Mouse (Mus musculus) right cerebral cortex, postnatal 25 days (tissue): ENCODE measurements around the gene Hao2.

Experiments
- DNase-seq: peaks from one replicate; pipeline ENCODE4 v3.0.0; 2022

Hao2 gene

DNA sequence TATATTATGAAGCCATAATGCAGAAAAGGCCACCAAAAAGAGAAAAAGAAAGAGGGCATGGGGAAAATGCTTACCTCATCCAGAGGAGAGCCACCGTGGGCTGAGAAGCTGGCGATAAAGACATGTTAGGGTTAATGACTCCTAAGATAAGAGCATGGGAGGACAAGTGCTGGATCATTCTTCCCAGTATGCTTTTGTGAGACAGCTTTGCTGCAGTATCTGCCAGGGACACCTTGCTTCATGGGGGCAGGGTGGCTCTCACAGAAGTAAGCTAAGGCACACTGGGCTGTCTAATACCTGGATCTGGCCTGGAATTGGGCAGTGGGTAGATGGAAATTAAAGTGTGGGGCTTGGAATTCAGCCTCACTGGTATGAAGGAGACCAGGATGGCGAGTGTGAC lies 37.9 kb downstream of the Hao2 start:
- no peak for DNase-seq

DNA sequence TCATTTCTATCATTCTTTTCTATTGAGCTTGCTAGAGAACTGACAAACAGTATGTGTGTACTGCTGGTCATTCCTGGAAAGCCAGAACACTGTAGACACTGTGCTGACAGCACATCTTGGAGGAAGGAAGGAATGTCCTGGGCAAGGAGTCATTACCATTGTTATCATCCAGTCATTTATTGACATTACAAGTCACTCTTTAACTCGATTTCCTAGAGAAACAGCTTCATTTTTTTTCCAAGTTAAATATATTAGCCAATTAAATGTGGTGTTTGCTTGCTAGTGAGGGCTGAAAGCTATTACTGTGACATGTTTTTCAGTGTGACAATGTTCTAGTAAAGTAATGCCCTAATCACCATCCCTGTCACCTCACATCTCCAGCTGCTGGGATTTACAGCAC lies 39.4 kb downstream of the Hao2 start:
- no peak for DNase-seq

- no peak for DNase-seq
These were observed 40.0 kb downstream of the Hao2 start for GRCm38 (mm10) chr3:98853051-98853450.

DNA sequence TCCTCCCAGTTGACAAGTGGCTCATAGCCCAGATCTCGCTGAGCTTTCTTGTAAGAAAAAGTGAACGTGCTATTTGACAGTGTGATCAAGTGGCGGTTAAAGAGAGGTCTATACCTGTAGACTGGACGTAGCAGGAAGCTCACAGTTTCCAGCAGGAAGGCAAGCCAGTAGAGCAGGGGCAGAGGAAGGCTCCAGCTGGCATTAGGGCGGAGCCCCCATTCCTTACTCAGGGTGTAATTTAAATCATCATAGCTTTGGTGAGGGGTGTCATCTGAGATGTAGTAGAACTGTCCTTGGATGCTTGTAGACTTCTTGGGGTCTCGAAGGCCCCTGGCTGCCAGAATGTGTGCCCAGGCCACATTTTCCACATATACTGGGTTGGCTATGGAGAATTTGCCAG lies 40.4 kb downstream of the Hao2 start:
- no peak for DNase-seq

GRCm38 (mm10) chr3:98851853-98852252 lies 41.2 kb downstream of the Hao2 start:
- no peak for DNase-seq

DNA sequence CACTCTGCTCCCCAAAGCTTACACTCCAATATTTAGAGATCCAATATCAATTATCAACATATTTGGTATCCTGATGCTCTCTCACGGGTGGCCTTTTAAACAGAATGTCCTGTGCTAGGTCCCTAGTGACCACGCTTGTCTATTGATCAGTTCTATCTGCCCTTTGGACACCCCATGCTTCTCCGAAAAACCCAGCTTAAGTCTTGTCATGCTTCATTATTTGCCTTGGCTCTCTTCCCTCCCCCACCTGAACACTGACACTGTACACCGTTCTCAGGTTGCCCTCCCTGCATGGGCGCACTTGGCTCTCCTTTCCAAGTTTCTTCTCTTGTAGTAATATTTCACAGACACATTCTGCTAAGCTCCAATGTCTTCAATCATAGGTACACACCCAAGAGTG lies 42.8 kb downstream of the Hao2 start:
- DNase-seq: no peak

DNA sequence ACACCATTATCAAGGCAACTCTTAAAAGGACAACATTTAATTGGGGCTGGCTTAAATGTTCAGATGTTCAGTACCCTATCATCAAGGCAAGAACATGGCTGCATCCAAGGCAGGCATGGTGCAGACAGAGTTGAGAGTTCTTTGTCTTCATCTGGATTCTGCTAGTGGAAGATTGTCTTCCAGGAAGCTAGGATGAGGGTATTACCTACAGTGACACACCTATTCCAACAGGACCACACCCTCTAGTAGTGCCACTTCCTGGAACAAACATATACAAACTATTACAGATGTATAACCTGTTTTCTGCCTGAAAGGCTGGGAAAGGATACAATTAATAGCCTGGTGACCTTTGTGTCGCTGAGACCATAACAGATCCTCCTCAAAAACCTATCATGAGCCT lies 44.1 kb downstream of the Hao2 start:
- DNase-seq: no peak
